Mouse (Mus musculus) heart, postnatal 14 days (tissue): ENCODE results near the gene H60b. TPM values are rescaled to one million over a fixed set of nuclear protein-coding genes. Genes with fewer than 3 reads are reported as not detected.
A peak's percentile ranks its signal among the peaks of the same experiment; 100 is the strongest.
"Not testable (repeated sequence)": the region's sequence is repeated elsewhere in the genome, so short reads cannot be mapped to it uniquely, and the experiment has no call there.

Source experiments
- DNase-seq, 2 experiments: peaks; one replicate each; pipeline ENCODE4 v3.0.0; 2021 to 2022
- intact Hi-C: fragments of 180-260 bp; cut with DNase I; formaldehyde crosslinking; loops from one replicate; pipeline ENCODE4 v1.15.1; 2025
- total RNA-seq, 2 experiments: library from RNA; stranded (reverse); gene quantifications; 2 replicates each; pipeline ENCODE4 v1.2.3; 2021

Gene H60b
- total RNA-seq, 2 experiments from 2014 or later, result not detected

GRCm38 (mm10) chr10:22270879-22271786 is 112.7 kb downstream of the H60b start:
- intact Hi-C loops, DNase-seq: not testable (repeated sequence)

- intact Hi-C loops, result not testable (repeated sequence)
Measured at GRCm38 (mm10) chr10:22272914-22273683, 114.7 kb downstream of the H60b start.

GRCm38 (mm10) chr10:22273684-22274305 is 115.4 kb downstream of the H60b start:
- intact Hi-C loops, result no loop called here
- no peak for DNase-seq

More at GRCm38 (mm10) chr10:22272914-22273683, 114.7 kb downstream of the H60b start:
- DNase-seq, result peak; percentile 6 to 14

DNA sequence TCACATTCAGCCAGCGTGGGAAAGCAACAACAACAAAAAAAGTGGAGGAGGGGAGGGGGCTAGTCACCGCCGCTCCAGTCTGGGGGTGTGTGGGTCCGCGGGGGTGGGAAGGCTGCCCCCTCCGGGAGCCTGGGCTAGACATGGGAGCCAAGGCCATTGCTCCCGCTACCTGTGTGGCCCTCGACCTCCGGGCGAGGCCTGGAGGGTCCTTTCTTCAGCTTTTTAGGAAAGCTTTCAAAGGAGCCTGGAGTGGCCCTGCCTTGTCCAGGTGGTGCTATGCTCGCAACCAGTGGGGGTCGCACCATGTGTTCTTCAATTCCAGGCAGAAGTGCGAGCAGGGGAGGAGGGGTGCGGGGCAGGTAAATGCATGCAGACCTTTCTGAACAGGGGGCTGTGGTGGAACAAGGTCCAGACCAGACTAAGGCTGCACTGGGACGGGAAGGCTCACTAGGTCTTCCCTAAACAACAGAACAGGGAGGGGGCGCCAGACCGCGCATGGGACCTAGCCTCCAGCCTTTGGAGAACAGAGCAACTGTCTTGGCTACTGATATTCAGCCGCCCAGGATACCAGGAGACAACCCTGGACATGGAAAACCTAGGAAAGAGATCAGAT is 116.2 kb downstream of the H60b start:
- intact Hi-C loops, result no loop called here
- DNase-seq, result no peak

- intact Hi-C loops, DNase-seq: not testable (repeated sequence)
Measured at GRCm38 (mm10) chr10:22278468-22278867, 120.1 kb downstream of the H60b start.

DNA sequence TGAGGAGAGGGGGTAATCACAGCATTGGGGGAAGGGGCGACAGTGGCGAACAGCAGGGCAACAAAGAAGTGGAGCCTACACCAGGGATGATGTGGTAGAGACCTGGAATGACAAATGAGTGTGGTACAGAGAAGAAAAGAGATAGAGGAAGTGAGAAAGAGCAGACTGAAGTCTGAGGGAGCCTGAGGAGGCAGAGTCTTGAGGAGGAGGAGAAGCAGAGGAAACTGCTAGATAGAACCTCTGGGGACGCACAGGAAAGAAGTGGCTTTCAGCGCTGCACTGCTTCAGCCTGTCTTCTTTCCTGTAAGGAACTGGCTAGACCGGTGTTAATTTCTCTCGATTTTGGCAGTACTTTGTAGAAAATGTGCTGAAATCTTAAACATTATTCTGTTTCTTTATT is 124.4 kb downstream of the H60b start:
- intact Hi-C loops, result no loop called here
- no peak for DNase-seq

GRCm38 (mm10) chr10:22295676-22296075 is 137.3 kb downstream of the H60b start:
- no peak for DNase-seq
- intact Hi-C loops, result no loop called here

GRCm38 (mm10) chr10:22297033-22297762 is 138.8 kb downstream of the H60b start:
- DNase-seq, result no peak
- intact Hi-C loops, result no loop called here

DNA sequence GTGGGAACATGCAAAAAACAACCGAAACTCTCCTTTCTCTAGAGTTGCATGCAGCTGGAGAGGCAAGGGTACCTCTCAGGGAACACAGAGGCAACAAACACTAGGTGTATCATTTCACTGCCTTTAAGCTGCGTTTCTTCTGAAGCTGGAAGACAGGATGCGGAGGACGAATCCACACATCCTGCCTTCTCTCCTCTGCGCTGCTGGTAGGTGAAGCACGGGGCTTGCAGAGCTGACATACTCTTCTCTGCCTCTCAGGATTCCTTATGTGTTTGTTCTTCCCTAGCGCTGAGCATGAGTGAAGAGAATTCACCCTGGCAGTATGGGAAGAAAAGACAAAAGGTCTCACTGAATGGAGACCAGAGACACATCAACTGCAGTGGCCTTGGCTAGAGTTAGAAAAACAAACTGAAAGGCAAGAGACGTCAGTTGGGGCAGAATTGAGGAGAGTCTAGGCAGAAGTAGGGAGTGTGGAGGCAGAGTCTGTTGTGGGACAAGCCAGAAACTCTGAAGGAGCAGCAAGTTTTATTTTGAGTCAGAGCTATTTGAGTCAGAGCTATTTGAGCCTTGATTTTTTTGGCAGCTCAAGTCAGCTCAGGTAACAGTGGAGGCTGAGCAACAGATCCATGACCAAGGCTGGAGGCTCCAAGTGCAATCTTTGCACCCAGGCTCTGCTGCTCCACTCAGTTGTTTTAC is 139.5 kb downstream of the H60b start:
- no peak for DNase-seq

GRCm38 (mm10) chr10:22299324-22299723 is 140.9 kb downstream of the H60b start:
- intact Hi-C loops, result no loop called here
- no peak for DNase-seq

More for the DNA sequence above, 139.5 kb downstream of the H60b start:
- intact Hi-C loops, result no loop called here

- DNase-seq, result no peak
- intact Hi-C loops, result no loop called here
Measured at GRCm38 (mm10) chr10:22301641-22302040, 143.3 kb downstream of the H60b start.

- intact Hi-C loops, result no loop called here
- no peak for DNase-seq
Measured at GRCm38 (mm10) chr10:22302344-22303057, 144.1 kb downstream of the H60b start.

DNA sequence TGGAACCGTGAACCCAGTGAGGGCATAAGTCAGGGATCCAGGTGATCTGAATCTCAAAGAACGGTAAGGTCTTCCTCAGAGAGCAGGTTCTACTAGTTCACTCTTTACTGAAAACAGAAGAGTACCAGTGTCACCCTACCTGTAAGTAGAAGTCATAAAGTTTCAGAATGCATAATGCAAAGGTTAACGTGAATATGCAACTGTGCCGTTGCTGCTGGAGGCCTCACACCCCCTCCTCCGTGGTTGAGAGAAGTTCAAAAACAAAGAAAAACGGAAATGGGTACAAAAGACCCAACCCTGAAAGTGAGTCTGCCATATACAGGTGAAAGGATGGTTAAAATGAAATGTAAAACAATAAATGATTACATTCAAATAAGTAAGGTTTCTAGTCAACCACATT is 145.3 kb downstream of the H60b start:
- intact Hi-C loops, result no loop called here
- DNase-seq, result no peak

GRCm38 (mm10) chr10:22305801-22306200 is 147.4 kb downstream of the H60b start:
- intact Hi-C loops, result no loop called here
- no peak for DNase-seq

DNA sequence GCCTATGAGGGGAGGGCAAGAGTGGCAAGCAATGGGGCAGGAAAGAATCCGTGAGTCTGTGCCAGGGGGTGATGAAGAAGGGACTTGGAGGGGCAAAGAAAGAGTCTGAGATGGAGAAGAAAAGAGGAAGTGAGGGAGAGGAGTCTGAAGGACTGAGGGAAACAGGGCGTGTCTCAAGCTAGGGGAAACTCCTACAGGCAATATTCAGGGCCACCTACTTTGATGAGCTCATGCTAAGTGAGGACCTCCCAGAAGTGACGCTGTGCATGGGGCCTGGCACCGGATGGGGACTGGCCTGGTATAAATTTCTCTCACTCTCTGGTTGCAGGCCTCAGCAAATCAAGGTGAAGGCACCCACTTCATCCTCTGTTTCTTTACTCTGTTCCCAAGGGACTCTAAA is 148.1 kb downstream of the H60b start:
- DNase-seq, result peak in 1 of 2 experiments; percentile 1

GRCm38 (mm10) chr10:22308221-22308620 is 149.8 kb downstream of the H60b start:
- intact Hi-C loops, result no loop called here

More for the DNA sequence above, 148.1 kb downstream of the H60b start:
- intact Hi-C loops, result no loop called here

DNA sequence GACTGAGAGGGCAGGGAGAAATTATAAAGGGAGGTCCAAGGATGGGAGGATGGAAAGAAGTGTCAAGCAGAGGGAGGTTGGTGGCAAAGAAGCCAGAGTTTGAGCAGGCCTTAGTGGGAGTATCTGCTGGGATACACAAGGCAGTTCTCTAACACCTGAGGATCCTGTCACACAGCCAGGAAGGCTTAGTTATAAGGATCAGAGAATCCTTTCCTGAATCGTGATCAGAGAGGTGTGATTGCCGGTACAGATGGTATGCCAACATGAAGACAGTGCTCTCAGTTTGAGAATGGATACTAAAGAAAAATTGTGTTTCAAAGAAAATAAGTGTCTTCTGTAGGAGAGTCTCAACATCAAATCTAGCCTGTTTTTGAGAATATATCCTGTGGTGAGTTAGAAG is 164.5 kb downstream of the H60b start:
- no peak for DNase-seq
- intact Hi-C loops, result no loop called here

More at GRCm38 (mm10) chr10:22308221-22308620, 149.8 kb downstream of the H60b start:
- no peak for DNase-seq
